In the genomic region with DNA sequence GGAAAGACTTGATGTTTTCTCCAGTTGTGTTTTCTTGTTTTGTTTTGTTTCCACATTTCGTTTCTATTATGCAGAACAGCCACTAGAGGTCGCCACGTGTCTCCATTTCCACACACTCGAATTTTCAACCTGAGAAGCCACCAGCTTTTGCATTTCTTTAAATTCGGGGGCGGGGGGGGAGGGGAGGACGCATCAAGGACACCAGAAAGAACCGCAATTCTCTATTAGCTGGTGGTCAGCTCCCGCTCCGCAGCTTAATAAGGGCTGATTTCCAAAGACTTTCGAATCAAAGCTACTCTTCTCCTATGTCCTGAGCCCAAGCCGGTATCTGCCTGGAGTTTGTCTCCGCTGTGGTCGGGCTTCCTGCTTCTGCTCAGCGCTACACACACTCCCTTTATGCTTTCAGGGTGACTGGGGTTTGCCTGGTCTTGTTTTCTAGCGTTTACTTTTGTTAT, we compare ENCODE assay signal across 9 mouse cellular contexts. TPM values are rescaled to one million over a fixed set of nuclear protein-coding genes. Genes with fewer than 3 reads are reported as not detected.
DNase-seq lines count a peak whose midpoint lies in the region; ATAC-seq and TF ChIP-seq lines count a peak whose summit lies in the region.
"Had no signal": no experiment of that assay in that cellular context is flagged by ENCODE, and none has a peak within 500 bp of the region (broad histone marks: within the 10 kb centered on the region; RNA-seq: fewer than 3 reads in every experiment).

No protein-coding gene starts in this region.

- H3K9ac ChIP-seq in embryonic facial prominence, embryonic 11.5 days (replicated peaks; ENCODE audit: low read length), result peak overlapping the region; percentile 14
- H3K9ac ChIP-seq in heart, embryonic 16.5 days (ENCODE audit: low read length), result peak overlapping the region; percentile 70
- peak overlapping the region; percentile 62 for H3K9ac ChIP-seq in liver, postnatal 0 days (replicated peaks)
- H3K9ac ChIP-seq in neural tube, embryonic 12.5 days, result peak overlapping the region; percentile 46; the same call in 1 of the 2 replicates
- peak overlapping the region; percentile 32 for H3K9ac ChIP-seq in stomach, postnatal 0 days (ENCODE audit: low read length)

- peak overlapping the region; percentile 64 for H3K4me2 ChIP-seq in embryonic facial prominence, embryonic 11.5 days (ENCODE audit: low read depth, low read length)
- peak overlapping the region; percentile 76 for H3K4me2 ChIP-seq in heart, embryonic 16.5 days (ENCODE audit: low read depth, low read length)
- peak overlapping the region; percentile 76 for H3K4me2 ChIP-seq in liver, postnatal 0 days (ENCODE audit: low read depth, low read length)
- peak overlapping the region; percentile 70 for H3K4me2 ChIP-seq in neural tube, embryonic 12.5 days (replicated peaks)
- H3K4me2 ChIP-seq in stomach, postnatal 0 days (replicated peaks; ENCODE audit: low read depth), result peak overlapping the region; percentile 63

- peak; percentile 39 for DNase-seq in adrenal gland, postnatal 25 days
- peak; percentile 77 for DNase-seq in embryonic facial prominence, embryonic 11.5 days (ENCODE audit: low spot score)
- DNase-seq in kidney, postnatal 36 days, result peak; percentile 24 to 74
- peak; percentile 83 for DNase-seq in liver, postnatal 0 days
- DNase-seq in stomach, postnatal 0 days (ENCODE audit: low spot score), result peak; percentile 68

- H3K27ac ChIP-seq in embryonic facial prominence, embryonic 11.5 days (replicated peaks; ENCODE audit: low read depth, low read length), result no peak overlapping the region
- H3K27ac ChIP-seq in heart, embryonic 16.5 days (ENCODE audit: low read length), result no peak overlapping the region
- peak overlapping the region; percentile 91 for H3K27ac ChIP-seq in liver, postnatal 0 days (ENCODE audit: low read depth)
- no peak overlapping the region for H3K27ac ChIP-seq in neural tube, embryonic 12.5 days
- H3K27ac ChIP-seq in stomach, postnatal 0 days (replicated peaks), result peak overlapping the region; percentile 19

- H3K36me3 ChIP-seq in embryonic facial prominence, embryonic 11.5 days (replicated peaks; ENCODE audit: control insufficient read depth, insufficient read depth, low read depth, low read length), result no peaks in the 10 kb centered on the region
- H3K36me3 ChIP-seq in heart, embryonic 16.5 days (ENCODE audit: control insufficient read depth, insufficient read depth), result no peaks in the 10 kb centered on the region
- peaks cover 16% of the 10 kb centered on the region for H3K36me3 ChIP-seq in liver, postnatal 0 days (replicated peaks; ENCODE audit: insufficient read depth, low read length)
- no peaks in the 10 kb centered on the region for H3K36me3 ChIP-seq in neural tube, embryonic 12.5 days
- H3K36me3 ChIP-seq in stomach, postnatal 0 days (ENCODE audit: control insufficient read depth, insufficient read depth, low read length), result no peaks in the 10 kb centered on the region

- peak overlapping the region; percentile 45 for H3K4me3 ChIP-seq in embryonic facial prominence, embryonic 11.5 days (ENCODE audit: low read depth, low read length)
- H3K4me3 ChIP-seq in heart, embryonic 16.5 days (ENCODE audit: low read length), result peak overlapping the region; percentile 65
- peak overlapping the region; percentile 57 for H3K4me3 ChIP-seq in liver, postnatal 0 days (ENCODE audit: low read depth, low read length)
- peak overlapping the region; percentile 43 for H3K4me3 ChIP-seq in neural tube, embryonic 12.5 days
- H3K4me3 ChIP-seq in stomach, postnatal 0 days (ENCODE audit: low read depth, low read length), result peak overlapping the region; percentile 45

- TF ChIP-seq CTCF in liver, postnatal 0 days (IDR thresholded peaks at IDR 0.05; ENCODE audit: low read depth), result peak; percentile 87
- peak; percentile 82 for TF ChIP-seq CTCF in stomach, postnatal 0 days (IDR thresholded peaks at IDR 0.05; ENCODE audit: low read depth)

- no peaks in the 10 kb centered on the region for H3K27me3 ChIP-seq in embryonic facial prominence, embryonic 11.5 days (ENCODE audit: control insufficient read depth, insufficient read depth, low read length)
- no peaks in the 10 kb centered on the region for H3K27me3 ChIP-seq in heart, embryonic 16.5 days (ENCODE audit: control insufficient read depth, insufficient read depth, low read length)
- H3K27me3 ChIP-seq in liver, postnatal 0 days (ENCODE audit: insufficient read depth, low read length), result no peaks in the 10 kb centered on the region
- H3K27me3 ChIP-seq in neural tube, embryonic 12.5 days (replicated peaks), result no peaks in the 10 kb centered on the region
- H3K27me3 ChIP-seq in stomach, postnatal 0 days (ENCODE audit: control insufficient read depth, insufficient read depth, low read length), result no peaks in the 10 kb centered on the region

- no peaks in the 10 kb centered on the region for H3K9me3 ChIP-seq in embryonic facial prominence, embryonic 11.5 days (replicated peaks; ENCODE audit: control insufficient read depth, low read length)
- no peaks in the 10 kb centered on the region for H3K9me3 ChIP-seq in heart, embryonic 16.5 days (replicated peaks; ENCODE audit: control insufficient read depth, low read length)
- H3K9me3 ChIP-seq in liver, postnatal 0 days (ENCODE audit: low read length), result no peaks in the 10 kb centered on the region
- H3K9me3 ChIP-seq in neural tube, embryonic 12.5 days, result no peaks in the 10 kb centered on the region
- H3K9me3 ChIP-seq in stomach, postnatal 0 days (ENCODE audit: control insufficient read depth, low read length), result no peaks in the 10 kb centered on the region

- peak; percentile 63 for ATAC-seq in CD4-positive, CD25-positive, alpha-beta regulatory T cell, adult 4 months
- ATAC-seq in embryonic facial prominence, embryonic 11.5 days (replicated peaks; ENCODE audit: insufficient number of reproducible peaks, low FRiP score, low TSS enrichment, low read depth), result 0 out of 2 replicates have a peak, but pooled peaks have one; percentile 70
- ATAC-seq in heart, embryonic 16.5 days (replicated peaks; ENCODE audit: extremely low read depth, insufficient read depth, low FRiP score), result peak; percentile 78
- peak; percentile 43 for ATAC-seq in liver, postnatal 0 days
- ATAC-seq in neural tube, embryonic 12.5 days (ENCODE audit: low FRiP score, low read depth), result peak; percentile 84
- ATAC-seq in stomach, postnatal 0 days (ENCODE audit: low FRiP score, low TSS enrichment), result peak; percentile 67; the same call in 1 of the 2 replicates

- no peaks in the 10 kb centered on the region for H3K4me1 ChIP-seq in embryonic facial prominence, embryonic 11.5 days (ENCODE audit: control insufficient read depth, insufficient read depth, low read length)
- peaks cover 3% of the 10 kb centered on the region for H3K4me1 ChIP-seq in heart, embryonic 16.5 days (ENCODE audit: control insufficient read depth, insufficient read depth, low read length)
- peaks cover 4% of the 10 kb centered on the region; the same call in 1 of the 2 replicates for H3K4me1 ChIP-seq in liver, postnatal 0 days (ENCODE audit: insufficient read depth)
- no peaks in the 10 kb centered on the region for H3K4me1 ChIP-seq in neural tube, embryonic 12.5 days
- H3K4me1 ChIP-seq in stomach, postnatal 0 days (replicated peaks; ENCODE audit: control insufficient read depth, insufficient read depth), result no peaks in the 10 kb centered on the region; the same call in 1 of the 2 replicates

- TF ChIP-seq EP300 in liver, postnatal 0 days (IDR thresholded peaks at IDR 0.05; ENCODE audit: low read depth), result peak; percentile 49; the same call in 1 of the 2 replicates
- no peak for TF ChIP-seq EP300 in stomach, postnatal 0 days (optimal IDR thresholded peaks at IDR 0.05)

- WGBS in embryonic facial prominence, embryonic 11.5 days, result under 1% methylated on average over 16 of the region's 16 CpGs
- under 1% methylated on average over 16 of the region's 16 CpGs for WGBS in heart, embryonic 16.5 days
- WGBS in liver, postnatal 0 days (ENCODE audit: insufficient replicate concordance), result under 1% methylated on average over 16 of the region's 16 CpGs
- WGBS in neural tube, embryonic 12.5 days, result 1% methylated on average over 16 of the region's 16 CpGs
- WGBS in stomach, postnatal 0 days, result under 1% methylated on average over 16 of the region's 16 CpGs

RNA-seq across cellular contexts. Expression of gene Gypa, which starts 0.6 kb away (rescaled TPM):
- not detected for polyA plus RNA-seq in CD4-positive, CD25-positive, alpha-beta regulatory T cell, adult 4 months (2017; shearing (Covaris generic))
- total RNA-seq in adrenal gland, postnatal 25 days (2021), result 0.27 TPM in 1 of 2 replicates, not detected in the other
- 15.2 and 16.7 TPM in 2 replicates for polyA plus RNA-seq in embryonic facial prominence, embryonic 11.5 days (2014; fragmentation: Nextera tagmentation; extraction: Ambion mirVana)
- 13.7 and 15.9 TPM in 2 replicates for polyA plus RNA-seq in heart, embryonic 16.5 days (2015; fragmentation: Nextera tagmentation; extraction: Ambion mirVana)
- 278 and 289 TPM in 2 replicates for polyA plus RNA-seq in liver, postnatal 0 days (2015; fragmentation: Nextera tagmentation; extraction: Ambion mirVana)
- polyA plus RNA-seq in neural tube, embryonic 12.5 days (2016; fragmentation: Nextera tagmentation; extraction: Ambion mirVana), result 4.5 and 4.6 TPM in 2 replicates
- 0.55 and 0.65 TPM in 2 replicates for polyA plus RNA-seq in stomach, postnatal 0 days (2015; fragmentation: Nextera tagmentation; extraction: Ambion mirVana)
- total RNA-seq: gastrocnemius, postnatal 36 days had no signal

Comparison
In these comparisons a context has a peak if more than half of its experiments do, and no peak if none do; other contexts are left out.
1. H3K27ac ChIP-seq: peak in liver, postnatal 0 days (single experiment) and stomach, postnatal 0 days (single experiment); none in embryonic facial prominence, embryonic 11.5 days (single experiment), heart, embryonic 16.5 days (single experiment) and neural tube, embryonic 12.5 days (single experiment).
2. H3K9ac ChIP-seq: peak in every context shown above with its lines; median percentile 70 in heart, embryonic 16.5 days; 62 in liver, postnatal 0 days; 46 in neural tube, embryonic 12.5 days; 32 in stomach, postnatal 0 days; 14 in embryonic facial prominence, embryonic 11.5 days.
3. RNA of gene Gypa, which starts 0.6 kb away (polyA plus RNA-seq): 278 to 289 TPM in liver, postnatal 0 days; 13.7 to 15.9 TPM in heart, embryonic 16.5 days, 15.2 to 16.7 TPM in embryonic facial prominence, embryonic 11.5 days, 4.5 to 4.6 TPM in neural tube, embryonic 12.5 days, 0.55 to 0.65 TPM in stomach, postnatal 0 days and not detected in CD4-positive, CD25-positive, alpha-beta regulatory T cell, adult 4 months; every median in the first group is over 10 times any median in the second.
4. Peak in every context shown above with its lines, with median percentiles within 50 percentile points of each other: ATAC-seq, DNase-seq, H3K4me2 ChIP-seq and H3K4me3 ChIP-seq.